ENCODE assay signal across 11 mouse cellular contexts in genomic region chr7:30586455-30587020, GRCm38 (mm10). TPM values are rescaled to one million over a fixed set of nuclear protein-coding genes. Genes with fewer than 3 reads are reported as not detected.
DNase-seq lines count a peak whose midpoint lies in the region; ATAC-seq and TF ChIP-seq lines count a peak whose summit lies in the region.
"Had no signal": no experiment of that assay in that cellular context is flagged by ENCODE, and none has a peak within 500 bp of the region (broad histone marks: within the 10 kb centered on the region; RNA-seq: fewer than 3 reads in every experiment).

No protein-coding gene starts in this region.

- H3K4me3 ChIP-seq in heart, embryonic 10.5 days, result peak overlapping the region; percentile 95
- H3K4me3 ChIP-seq in ES-Bruce4 (ENCODE audit: low read depth, low read length), result no peak overlapping the region
- no peak overlapping the region for H3K4me3 ChIP-seq in forebrain, postnatal 0 days (ENCODE audit: low read depth, low read length)
- no peak overlapping the region for H3K4me3 ChIP-seq in liver, postnatal 0 days (ENCODE audit: low read depth, low read length)

- DNase-seq in heart, embryonic 10.5 days (ENCODE audit: low spot score), result no peak
- DNase-seq in heart, adult 9 months (ENCODE audit: low spot score in 2 of 2), result no peak
- DNase-seq in forebrain, postnatal 0 days, result no peak
- DNase-seq in liver, postnatal 0 days, result no peak
- no peak for DNase-seq in adrenal gland, postnatal 36 days
- no peak for DNase-seq in layer of hippocampus, postnatal 10 days (ENCODE audit: low spot score in 2 of 2)
- DNase-seq in kidney, postnatal 25 days, result no peak
- DNase-seq: gastrocnemius, postnatal 10 days; right cerebral cortex, postnatal 4 days had no signal

- H3K4me2 ChIP-seq in forebrain, postnatal 0 days (ENCODE audit: low read depth), result peak overlapping the region; percentile 81; the same call in 1 of the 2 replicates
- H3K4me2 ChIP-seq in liver, postnatal 0 days (ENCODE audit: low read depth, low read length), result 0 out of 2 replicates have a peak overlapping the region, but pooled peaks have one; percentile 88

- peaks cover 19% of the 10 kb centered on the region for H3K4me1 ChIP-seq in heart, embryonic 10.5 days
- H3K4me1 ChIP-seq in ES-Bruce4 (ENCODE audit: control insufficient read depth, insufficient read depth, low read length), result peaks cover 3% of the 10 kb centered on the region
- H3K4me1 ChIP-seq in forebrain, postnatal 0 days (ENCODE audit: insufficient read depth), result peaks cover 8% of the 10 kb centered on the region
- peaks cover 19% of the 10 kb centered on the region; the same call in 1 of the 2 replicates for H3K4me1 ChIP-seq in liver, postnatal 0 days (ENCODE audit: insufficient read depth)

- TF ChIP-seq CTCF in ES-Bruce4 (IDR thresholded peaks at IDR 0.05; ENCODE audit: low read depth, low read length), result no peak
- TF ChIP-seq CTCF in forebrain, postnatal 0 days (IDR thresholded peaks at IDR 0.05; ENCODE audit: low read depth), result no peak
- no peak for TF ChIP-seq CTCF in liver, postnatal 0 days (IDR thresholded peaks at IDR 0.05; ENCODE audit: low read depth)

- H3K9me3 ChIP-seq in heart, embryonic 10.5 days, result no peaks in the 10 kb centered on the region
- H3K9me3 ChIP-seq in ES-Bruce4 (replicated peaks; ENCODE audit: control insufficient read depth, insufficient read depth, low read length, poor library complexity, severe bottlenecking), result no peaks in the 10 kb centered on the region
- H3K9me3 ChIP-seq in forebrain, postnatal 0 days (ENCODE audit: low read length), result no peaks in the 10 kb centered on the region
- no peaks in the 10 kb centered on the region for H3K9me3 ChIP-seq in liver, postnatal 0 days (ENCODE audit: low read length)

- no peak for TF ChIP-seq EP300 in ES-Bruce4 (IDR thresholded peaks at IDR 0.05; ENCODE audit: insufficient read depth, low read depth, low read length)
- no peak for TF ChIP-seq EP300 in liver, postnatal 0 days (IDR thresholded peaks at IDR 0.05; ENCODE audit: low read depth)

- peaks cover 53% of the 10 kb centered on the region for H3K36me3 ChIP-seq in heart, embryonic 10.5 days
- H3K36me3 ChIP-seq in ES-Bruce4 (ENCODE audit: control insufficient read depth, insufficient read depth, low read length, poor library complexity, severe bottlenecking), result peaks cover 41% of the 10 kb centered on the region
- peaks cover 49% of the 10 kb centered on the region for H3K36me3 ChIP-seq in forebrain, postnatal 0 days (ENCODE audit: insufficient read depth)
- peaks cover 53% of the 10 kb centered on the region for H3K36me3 ChIP-seq in liver, postnatal 0 days (replicated peaks; ENCODE audit: insufficient read depth, low read length)

- WGBS in heart, embryonic 10.5 days, result 90% methylated on average over 28 of the region's 28 CpGs
- 89% methylated on average over 28 of the region's 28 CpGs for WGBS in forebrain, postnatal 0 days
- WGBS in liver, postnatal 0 days (ENCODE audit: insufficient replicate concordance), result 91% methylated on average over 28 of the region's 28 CpGs

- no peak for TF ChIP-seq POLR2A in ES-Bruce4 (IDR thresholded peaks at IDR 0.05; ENCODE audit: insufficient read depth, low read length)

- no peak overlapping the region for H3K27ac ChIP-seq in heart, embryonic 10.5 days
- no peak overlapping the region for H3K27ac ChIP-seq in ES-Bruce4 (ENCODE audit: insufficient read depth, low read length)
- no peak overlapping the region for H3K27ac ChIP-seq in forebrain, postnatal 0 days (ENCODE audit: low read depth, low read length)
- no peak overlapping the region for H3K27ac ChIP-seq in liver, postnatal 0 days (ENCODE audit: low read depth)

- no peaks in the 10 kb centered on the region for H3K27me3 ChIP-seq in heart, embryonic 10.5 days (ENCODE audit: insufficient read depth, poor library complexity, severe bottlenecking)
- no peaks in the 10 kb centered on the region for H3K27me3 ChIP-seq in ES-Bruce4 (ENCODE audit: control insufficient read depth, insufficient read depth, low read length, poor library complexity, severe bottlenecking)
- H3K27me3 ChIP-seq in forebrain, postnatal 0 days (ENCODE audit: insufficient read depth, low read length), result no peaks in the 10 kb centered on the region
- H3K27me3 ChIP-seq in liver, postnatal 0 days (ENCODE audit: insufficient read depth, low read length), result no peaks in the 10 kb centered on the region

- ATAC-seq in forebrain, postnatal 0 days, result no peak
- ATAC-seq in liver, postnatal 0 days, result no peak

- H3K9ac ChIP-seq in ES-Bruce4 (ENCODE audit: low read depth, poor library complexity, severe bottlenecking), result peak overlapping the region; percentile 98; the same call in 1 of the 2 replicates
- H3K9ac ChIP-seq in forebrain, postnatal 0 days, result no peak overlapping the region
- H3K9ac ChIP-seq in liver, postnatal 0 days (replicated peaks), result no peak overlapping the region; the same call in 1 of the 2 replicates

RNA-seq across cellular contexts. Expression of gene Kmt2b, which starts 2.0 kb away (rescaled TPM):
- 5.6 and 8.3 TPM in 2 replicates for polyA plus RNA-seq in heart, embryonic 10.5 days (2016; fragmentation: Nextera tagmentation; extraction: Ambion mirVana)
- 70.2 and 81.4 TPM in 2 replicates for polyA plus RNA-seq in ES-Bruce4 (2011; ENCODE audit: insufficient read depth, insufficient read length, low read depth, missing spikeins)
- 31.2 and 31.5 TPM in 2 replicates for total RNA-seq in forebrain, postnatal 0 days (2014; rRNA removed)
- 3.8 and 5.2 TPM in 2 replicates for polyA plus RNA-seq in forebrain, postnatal 0 days (2015; fragmentation: Nextera tagmentation; extraction: Ambion mirVana)
- polyA plus RNA-seq in liver, postnatal 0 days (2015; fragmentation: Nextera tagmentation; extraction: Ambion mirVana), result 1.9 and 3.1 TPM in 2 replicates
- 10 to 100 TPM; 38.5 to 44.5 TPM for total RNA-seq in adrenal gland, postnatal 36 days (2021)
- total RNA-seq in layer of hippocampus, postnatal 10 days (2021), result 10 to 100 TPM; 57.8 to 59.8 TPM

RNA-seq across cellular contexts. Expression of gene Zbtb32, which starts 12.2 kb away (rescaled TPM):
- polyA plus RNA-seq in heart, embryonic 10.5 days (2016; fragmentation: Nextera tagmentation; extraction: Ambion mirVana), result 0.19 and 0.27 TPM in 2 replicates
- 20.3 and 22.7 TPM in 2 replicates for polyA plus RNA-seq in ES-Bruce4 (2011; ENCODE audit: insufficient read depth, insufficient read length, low read depth, missing spikeins)
- total RNA-seq in forebrain, postnatal 0 days (2014; rRNA removed), result not detected in 2 replicates
- polyA plus RNA-seq in forebrain, postnatal 0 days (2015; fragmentation: Nextera tagmentation; extraction: Ambion mirVana), result 0.08 and 0.17 TPM in 2 replicates
- 0.53 and 1.2 TPM in 2 replicates for polyA plus RNA-seq in liver, postnatal 0 days (2015; fragmentation: Nextera tagmentation; extraction: Ambion mirVana)
- total RNA-seq in adrenal gland, postnatal 36 days (2021), result under 1 TPM in 1 of 2 experiments, not detected in 1; 0.72 TPM
- total RNA-seq in layer of hippocampus, postnatal 10 days (2021), result not detected
- total RNA-seq: gastrocnemius, postnatal 10 days; left cerebral cortex, adult 18-20 months had no signal

RNA-seq across cellular contexts. Expression of gene Igflr1, which starts 21.3 kb away (rescaled TPM):
- 2.6 and 4.1 TPM in 2 replicates for polyA plus RNA-seq in heart, embryonic 10.5 days (2016; fragmentation: Nextera tagmentation; extraction: Ambion mirVana)
- polyA plus RNA-seq in ES-Bruce4 (2011; ENCODE audit: insufficient read depth, insufficient read length, low read depth, missing spikeins), result 0.72 TPM in 1 of 2 replicates, not detected in the other
- total RNA-seq in forebrain, postnatal 0 days (2014; rRNA removed), result 1.2 TPM in 1 of 2 replicates, not detected in the other
- polyA plus RNA-seq in forebrain, postnatal 0 days (2015; fragmentation: Nextera tagmentation; extraction: Ambion mirVana), result 2.3 and 3.2 TPM in 2 replicates
- 0.52 and 1.2 TPM in 2 replicates for polyA plus RNA-seq in liver, postnatal 0 days (2015; fragmentation: Nextera tagmentation; extraction: Ambion mirVana)
- total RNA-seq in adrenal gland, postnatal 36 days (2021), result 1 to 10 TPM; 2.0 to 3.2 TPM
- 1 to 10 TPM; 2.4 to 2.8 TPM for total RNA-seq in layer of hippocampus, postnatal 10 days (2021)

RNA-seq across cellular contexts. Expression of gene Psenen, which starts 23.1 kb away (rescaled TPM):
- 112 and 124 TPM in 2 replicates for polyA plus RNA-seq in heart, embryonic 10.5 days (2016; fragmentation: Nextera tagmentation; extraction: Ambion mirVana)
- 99.8 and 107 TPM in 2 replicates for polyA plus RNA-seq in ES-Bruce4 (2011; ENCODE audit: insufficient read depth, insufficient read length, low read depth, missing spikeins)
- total RNA-seq in forebrain, postnatal 0 days (2014; rRNA removed), result 70.9 and 90.7 TPM in 2 replicates
- polyA plus RNA-seq in forebrain, postnatal 0 days (2015; fragmentation: Nextera tagmentation; extraction: Ambion mirVana), result 141 and 161 TPM in 2 replicates
- 85.3 and 94.5 TPM in 2 replicates for polyA plus RNA-seq in liver, postnatal 0 days (2015; fragmentation: Nextera tagmentation; extraction: Ambion mirVana)
- 100 to 1,000 TPM; 141 to 163 TPM for total RNA-seq in adrenal gland, postnatal 36 days (2021)
- total RNA-seq in layer of hippocampus, postnatal 10 days (2021), result 10 to 100 TPM; 79.4 to 87.1 TPM

RNA-seq across cellular contexts. Expression of gene Gm49396, which starts 23.4 kb away (rescaled TPM):
- 9.9 and 12.3 TPM in 2 replicates for polyA plus RNA-seq in heart, embryonic 10.5 days (2016; fragmentation: Nextera tagmentation; extraction: Ambion mirVana)
- 1.8 and 1.9 TPM in 2 replicates for polyA plus RNA-seq in ES-Bruce4 (2011; ENCODE audit: insufficient read depth, insufficient read length, low read depth, missing spikeins)
- 5.5 and 9.9 TPM in 2 replicates for total RNA-seq in forebrain, postnatal 0 days (2014; rRNA removed)
- polyA plus RNA-seq in forebrain, postnatal 0 days (2015; fragmentation: Nextera tagmentation; extraction: Ambion mirVana), result 3.4 and 5.3 TPM in 2 replicates
- polyA plus RNA-seq in liver, postnatal 0 days (2015; fragmentation: Nextera tagmentation; extraction: Ambion mirVana), result 1.5 and 1.8 TPM in 2 replicates
- total RNA-seq in adrenal gland, postnatal 36 days (2021), result 1 to 10 TPM; 3.5 to 6.7 TPM
- total RNA-seq in layer of hippocampus, postnatal 10 days (2021), result 1 to 10 TPM; 4.8 to 5.8 TPM
